Mouse (Mus musculus) intestine, postnatal 0 days (tissue): ENCODE data around the gene Wipf2. TPM values are rescaled to one million over a fixed set of nuclear protein-coding genes. Genes with fewer than 3 reads are reported as not detected.
"Not testable (repeated sequence)": the region's sequence is repeated elsewhere in the genome, so short reads cannot be mapped to it uniquely, and the experiment has no call there.

Experiments
- ATAC-seq: fragments of 200-750 bp; cut with Nextera tagmentation; 2 replicates; pipeline ENCODE4 v1.8.0; 2017; ENCODE audit warnings: mild to moderate bottlenecking, moderate TSS enrichment, moderate library complexity
- H3K27ac ChIP-seq: fragments of 300-500 bp; sonication (generic); 2 replicates; pipeline ENCODE4 v1.5.1; 2014; ENCODE audit warnings: mild to moderate bottlenecking, low read depth, low read length, moderate library complexity
- H3K27me3 ChIP-seq: fragments of 300-500 bp; sonication (generic); replicated peaks from 2 replicates; pipeline ENCODE4 v1.6.1; 2014; ENCODE audit warnings: low read length, mixed read lengths; ENCODE audit not compliant: control insufficient read depth, insufficient read depth
- H3K36me3 ChIP-seq: fragments of 300-500 bp; sonication (generic); 2 replicates; pipeline ENCODE4 v1.6.1; 2014; ENCODE audit warnings: mild to moderate bottlenecking, moderate library complexity; ENCODE audit not compliant: control insufficient read depth, insufficient read depth
- H3K4me1 ChIP-seq: fragments of 300-500 bp; sonication (generic); replicated peaks from 2 replicates; pipeline ENCODE4 v1.6.1; 2014; ENCODE audit warnings: antibody characterized with exemption, low read length, mixed read lengths; ENCODE audit not compliant: control insufficient read depth, insufficient read depth
- H3K4me2 ChIP-seq: fragments of 300-500 bp; sonication (generic); replicated peaks from 2 replicates; pipeline ENCODE4 v1.6.1; 2014; ENCODE audit warnings: low read depth, mild to moderate bottlenecking, moderate library complexity
- H3K4me3 ChIP-seq: fragments of 300-500 bp; sonication (generic); 2 replicates; pipeline ENCODE4 v1.5.1; 2014; ENCODE audit warnings: low read depth, low read length
- H3K9ac ChIP-seq: fragments of 300-500 bp; sonication (generic); 2 replicates; pipeline ENCODE4 v1.6.1; 2014; ENCODE audit warnings: mild to moderate bottlenecking, low read depth, low read length
- H3K9me3 ChIP-seq: fragments of 300-500 bp; sonication (generic); 2 replicates; pipeline ENCODE4 v1.6.1; 2016; ENCODE audit warnings: mixed run types; ENCODE audit not compliant: control insufficient read depth
- CTCF ChIP-seq: sonication (generic); IDR thresholded peaks from 2 replicates; pipeline ENCODE4 v1.5.1; 2016; ENCODE audit warnings: low read depth, mild to moderate bottlenecking, control low read depth, antibody characterized with exemption, moderate library complexity
- WGBS: fragments of 180-500 bp; shearing (Covaris S2); extraction: QIAGEN DNeasy Blood & Tissue Kit; methylation state at CpG from one replicate; pipeline ENCODE4 v1.1.7; 2014; 5-methylcytosine and 5-hydroxymethylcytosine counted together
- polyA plus RNA-seq: library from polyadenylated mRNA; unstranded; fragments of >200 nt; fragmentation: Nextera tagmentation; extraction: Ambion mirVana; gene quantifications from 2 replicates; pipeline ENCODE4 v1.2.1, GENCODE M21; 2015

Gene Wipf2
- 3.9 and 5.0 TPM in 2 replicates for polyA plus RNA-seq

GRCm38 (mm10) chr11:98863028-98863750, at the start of gene Wipf2:
TSS of gene Wipf2 (plus strand) at chr11:98863638.
- Histone ChIP-seq H3K27me3 (no peaks in the 10 kb centered on the region), H3K36me3 (peaks cover 12% of the 10 kb centered on the region), H3K9me3 (no peaks in the 10 kb centered on the region), H3K4me1 (no peaks in the 10 kb centered on the region), H3K27ac (peak within 1 kb of the TSS; percentile 85), H3K4me3 (peak within 1 kb of the TSS; percentile 80), H3K9ac (peak within 1 kb of the TSS; percentile 91), H3K4me2 (peak within 1 kb of the TSS; percentile 78)
- WGBS, result 5% methylated on average over 41 of the region's 41 CpGs
- peak; percentile 88 for ATAC-seq
- peak; percentile 90 for TF ChIP-seq CTCF

- Histone ChIP-seq H3K4me2 (no peak overlapping the region), H3K36me3 (peaks cover 75% of the 10 kb centered on the region), H3K9me3 (no peaks in the 10 kb centered on the region), H3K9ac (no peak overlapping the region), H3K27ac (no peak overlapping the region; the same call in 1 of the 2 replicates), H3K4me1 (no peaks in the 10 kb centered on the region), H3K27me3 (no peaks in the 10 kb centered on the region), H3K4me3 (no peak overlapping the region)
- WGBS, result 95% methylated on average over 1 of the region's 1 CpGs
- no peak for TF ChIP-seq CTCF
- no peak for ATAC-seq
Observed at GRCm38 (mm10) chr11:98816706-98817239, 46.7 kb upstream of the Wipf2 start.

- Histone ChIP-seq H3K4me1 (no peaks in the 10 kb centered on the region), H3K4me3 (no peak overlapping the region), H3K4me2 (no peak overlapping the region), H3K9ac (no peak overlapping the region), H3K27ac (no peak overlapping the region), H3K9me3 (no peaks in the 10 kb centered on the region), H3K27me3 (no peaks in the 10 kb centered on the region), H3K36me3 (peaks cover 80% of the 10 kb centered on the region)
- no peak for ATAC-seq
- WGBS, result 91% methylated on average over 5 of the region's 5 CpGs
- TF ChIP-seq CTCF, result no peak
Observed at GRCm38 (mm10) chr11:98820968-98821367, 42.5 kb upstream of the Wipf2 start.

GRCm38 (mm10) chr11:98826071-98826470, 37.4 kb upstream of the Wipf2 start:
- H3K9me3 ChIP-seq, result not testable (repeated sequence)

GRCm38 (mm10) chr11:98827877-98828276, 35.6 kb upstream of the Wipf2 start:
- Histone ChIP-seq H3K9me3 (no peaks in the 10 kb centered on the region), H3K4me3 (no peak overlapping the region), H3K27me3 (no peaks in the 10 kb centered on the region), H3K4me1 (no peaks in the 10 kb centered on the region), H3K36me3 (peaks cover 74% of the 10 kb centered on the region), H3K27ac (no peak overlapping the region), H3K4me2 (no peak overlapping the region), H3K9ac (no peak overlapping the region)
- no peak for TF ChIP-seq CTCF
- WGBS, result 80% methylated on average over 2 of the region's 2 CpGs
- ATAC-seq, result no peak

More at GRCm38 (mm10) chr11:98826071-98826470, 37.4 kb upstream of the Wipf2 start:
- ATAC-seq, H3K9ac ChIP-seq, H3K27ac ChIP-seq, H3K27me3 ChIP-seq, H3K4me2 ChIP-seq, H3K4me1 ChIP-seq, H3K4me3 ChIP-seq: not testable (repeated sequence)
- H3K36me3 ChIP-seq, result peaks cover 75% of the 10 kb centered on the region
- WGBS, result 98% methylated on average over 2 of the region's 2 CpGs

DNA sequence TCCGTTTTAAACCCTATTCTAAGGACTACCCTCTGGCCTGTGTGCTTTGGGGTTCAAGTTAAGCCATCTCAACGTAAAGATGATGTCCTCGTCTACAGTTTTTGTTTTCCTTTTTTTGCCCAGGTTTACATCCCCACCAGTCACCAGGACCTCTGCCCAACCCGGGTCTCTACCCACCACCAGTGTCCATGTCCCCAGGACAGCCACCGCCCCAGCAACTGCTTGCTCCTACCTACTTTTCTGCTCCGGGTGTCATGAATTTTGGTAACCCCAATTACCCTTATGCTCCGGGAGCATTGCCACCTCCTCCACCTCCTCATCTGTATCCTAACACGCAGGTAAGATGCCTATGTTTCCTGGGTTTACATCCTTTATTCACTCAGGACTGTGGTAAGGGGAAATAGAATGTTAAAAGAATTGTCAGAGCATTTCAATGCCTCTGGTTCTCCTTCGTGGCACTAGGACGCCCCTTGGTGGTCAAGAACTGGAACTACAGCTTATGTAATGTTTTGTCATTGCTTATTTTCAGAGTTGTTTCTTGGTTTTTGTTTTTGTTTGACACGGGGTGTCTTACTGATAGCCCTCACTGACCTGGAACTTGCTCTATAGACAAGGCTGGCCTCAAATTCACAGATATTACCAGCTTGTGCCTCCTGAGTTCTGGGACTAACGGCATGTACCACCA, 34.2 kb upstream of the Wipf2 start:
- ATAC-seq, result no peak
- Histone ChIP-seq H3K36me3 (peaks cover 73% of the 10 kb centered on the region), H3K27ac (peak overlapping the region; percentile 4; the same call in 1 of the 2 replicates), H3K9ac (no peak overlapping the region), H3K4me1 (no peaks in the 10 kb centered on the region), H3K4me2 (no peak overlapping the region), H3K4me3 (no peak overlapping the region), H3K9me3 (no peaks in the 10 kb centered on the region), H3K27me3 (no peaks in the 10 kb centered on the region)
- TF ChIP-seq CTCF, result peak; percentile 88
- 74% methylated on average over 12 of the region's 12 CpGs for WGBS
